Mouse (Mus musculus): ENCODE data around the gene Tulp1.
"Not testable (repeated sequence)": the region's sequence is repeated elsewhere in the genome, so short reads cannot be mapped to it uniquely, and the experiment has no call there.

Gene Tulp1

GRCm38 (mm10) chr17:28365122-28365521 lies at the start of gene Tulp1:
TSS of gene Tulp1 (minus strand) at chr17:28365222.
- DNase-seq (ENCODE audit: extremely low read depth, insufficient read length, low spot score), result no peak

GRCm38 (mm10) chr17:28411381-28411960 lies 46.4 kb upstream of the Tulp1 start:
- DNase-seq (ENCODE audit: extremely low read depth, insufficient read length, low spot score), result no peak

GRCm38 (mm10) chr17:28410731-28411130 lies 45.7 kb upstream of the Tulp1 start:
- DNase-seq (ENCODE audit: extremely low read depth, insufficient read length, low spot score), result no peak

GRCm38 (mm10) chr17:28408251-28408918 lies 43.4 kb upstream of the Tulp1 start:
- no peak for DNase-seq (ENCODE audit: extremely low read depth, insufficient read length, low spot score)

- DNase-seq (ENCODE audit: extremely low read depth, insufficient read length, low spot score), result peak; percentile 56
Observed at GRCm38 (mm10) chr17:28407418-28408250, 42.6 kb upstream of the Tulp1 start.

- no peak for DNase-seq (ENCODE audit: extremely low read depth, insufficient read length, low spot score)
Observed at GRCm38 (mm10) chr17:28406471-28406870, 41.4 kb upstream of the Tulp1 start.

GRCm38 (mm10) chr17:28404745-28405144 lies 39.7 kb upstream of the Tulp1 start:
- DNase-seq (ENCODE audit: extremely low read depth, insufficient read length, low spot score), result not testable (repeated sequence)

GRCm38 (mm10) chr17:28404301-28404700 lies 39.3 kb upstream of the Tulp1 start:
- no peak for DNase-seq (ENCODE audit: extremely low read depth, insufficient read length, low spot score)

GRCm38 (mm10) chr17:28394994-28395393 lies 30.0 kb upstream of the Tulp1 start:
- no peak for DNase-seq (ENCODE audit: extremely low read depth, insufficient read length, low spot score)

GRCm38 (mm10) chr17:28394051-28394765 lies 29.2 kb upstream of the Tulp1 start:
- DNase-seq (ENCODE audit: extremely low read depth, insufficient read length, low spot score), result no peak

- no peak for DNase-seq (ENCODE audit: extremely low read depth, insufficient read length, low spot score)
Observed at GRCm38 (mm10) chr17:28391568-28392432, 26.8 kb upstream of the Tulp1 start.

- DNase-seq (ENCODE audit: extremely low read depth, insufficient read length, low spot score), result no peak
Observed at GRCm38 (mm10) chr17:28388534-28388933, 23.5 kb upstream of the Tulp1 start.

- peak; percentile 39 for DNase-seq (ENCODE audit: extremely low read depth, insufficient read length, low spot score)
Observed at GRCm38 (mm10) chr17:28386150-28386905, 21.3 kb upstream of the Tulp1 start.

GRCm38 (mm10) chr17:28384298-28384697 lies 19.3 kb upstream of the Tulp1 start:
- no peak for DNase-seq (ENCODE audit: extremely low read depth, insufficient read length, low spot score)

- no peak for DNase-seq (ENCODE audit: extremely low read depth, insufficient read length, low spot score)
Observed at GRCm38 (mm10) chr17:28380255-28380654, 15.2 kb upstream of the Tulp1 start.

- DNase-seq (ENCODE audit: extremely low read depth, insufficient read length, low spot score), result peak; percentile 68
Observed at GRCm38 (mm10) chr17:28375592-28376061, 10.6 kb upstream of the Tulp1 start.

GRCm38 (mm10) chr17:28374494-28374893 lies 9.5 kb upstream of the Tulp1 start:
- no peak for DNase-seq (ENCODE audit: extremely low read depth, insufficient read length, low spot score)

- peak; percentile 67 for DNase-seq (ENCODE audit: extremely low read depth, insufficient read length, low spot score)
Observed at GRCm38 (mm10) chr17:28373821-28374220, 8.8 kb upstream of the Tulp1 start.

GRCm38 (mm10) chr17:28371941-28372340 lies 6.9 kb upstream of the Tulp1 start:
- DNase-seq (ENCODE audit: extremely low read depth, insufficient read length, low spot score), result no peak
